Mouse (Mus musculus): Measurements from ENCODE around the gene Igsf6.

The Igsf6 gene

GRCm38 (mm10) chr7:121074281-121074680, at the start of gene Igsf6:
Gene Igsf6, minus strand, starts transcription at chr7:121074572.
- DNase-seq (ENCODE audit: low read depth in 2 of 2, low spot score in 2 of 2), result no peak

- peak; percentile 44 to 63 for DNase-seq (ENCODE audit: low read depth in 2 of 2, low spot score in 2 of 2)
Observed at GRCm38 (mm10) chr7:121120143-121120818, 45.9 kb upstream of the Igsf6 start.

DNA sequence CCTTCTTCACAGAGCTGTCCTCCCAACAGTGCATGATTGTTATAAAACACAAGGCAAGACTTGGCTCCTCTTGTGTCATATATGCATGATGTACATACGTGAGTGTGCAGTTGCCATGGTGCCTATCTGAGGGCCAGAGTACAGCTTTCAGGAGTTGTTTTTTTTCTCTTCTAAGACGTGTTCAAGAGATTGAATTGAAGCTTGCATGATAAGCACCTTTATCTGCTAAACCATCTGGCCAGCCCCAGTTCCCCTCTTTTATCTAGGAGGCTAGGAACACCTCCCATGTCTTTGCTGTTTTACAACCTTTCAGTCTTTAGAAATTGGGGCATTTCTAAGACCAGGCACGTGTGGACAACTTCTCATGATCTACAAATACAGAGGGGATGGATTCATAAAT, 37.4 kb upstream of the Igsf6 start:
- DNase-seq (ENCODE audit: low read depth in 2 of 2, low spot score in 2 of 2), result no peak

DNA sequence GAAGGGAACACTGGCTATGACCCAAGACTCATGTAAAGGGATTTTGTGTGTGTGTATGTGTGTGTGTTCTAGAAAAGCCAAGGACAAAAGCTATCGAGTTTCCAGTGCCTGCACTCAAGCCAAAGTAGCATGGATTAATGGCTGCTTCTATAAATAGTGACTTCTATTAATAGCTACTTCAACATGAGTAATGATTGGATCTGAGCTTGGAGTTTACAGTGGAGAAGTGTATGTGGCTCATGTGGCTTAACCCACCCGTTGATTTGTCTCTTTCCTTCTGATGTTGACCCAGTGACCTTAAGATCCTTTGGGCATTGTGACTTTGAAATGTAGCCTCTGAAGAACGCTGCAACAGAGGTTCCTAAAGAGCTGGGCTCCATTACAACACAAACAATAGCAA, 36.9 kb upstream of the Igsf6 start:
- no peak for DNase-seq (ENCODE audit: low read depth in 2 of 2, low spot score in 2 of 2)

GRCm38 (mm10) chr7:121107851-121108250, 33.5 kb upstream of the Igsf6 start:
- DNase-seq (ENCODE audit: low read depth in 2 of 2, low spot score in 2 of 2), result no peak

GRCm38 (mm10) chr7:121098614-121099389, 24.4 kb upstream of the Igsf6 start:
- no peak for DNase-seq (ENCODE audit: low read depth in 2 of 2, low spot score in 2 of 2)

- DNase-seq (ENCODE audit: low read depth in 2 of 2, low spot score in 2 of 2), result no peak
Observed at GRCm38 (mm10) chr7:121093026-121093425, 18.7 kb upstream of the Igsf6 start.

- DNase-seq (ENCODE audit: low read depth in 2 of 2, low spot score in 2 of 2), result no peak
Observed at GRCm38 (mm10) chr7:121090748-121091147, 16.4 kb upstream of the Igsf6 start.

DNA sequence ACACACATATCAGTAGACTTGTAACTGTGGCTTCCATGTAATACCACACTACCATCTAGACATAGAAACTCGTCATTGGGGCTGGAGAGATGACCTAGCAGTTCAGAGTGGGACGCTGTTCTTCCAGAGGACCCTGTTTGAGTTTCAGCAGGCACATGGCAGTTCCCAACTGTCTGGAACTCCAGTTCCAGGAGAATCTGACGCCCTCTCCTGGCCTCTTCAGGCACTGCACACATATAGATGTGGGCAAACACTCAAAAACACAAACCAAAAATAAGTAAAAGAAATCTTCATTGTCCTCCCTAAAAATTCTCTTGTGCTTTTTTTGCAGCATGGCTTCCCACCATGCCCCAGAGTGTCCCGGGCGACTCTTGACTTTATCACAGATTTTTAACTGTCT, 14.4 kb upstream of the Igsf6 start:
- DNase-seq (ENCODE audit: low read depth in 2 of 2, low spot score in 2 of 2), result no peak

GRCm38 (mm10) chr7:121085500-121085899, 11.1 kb upstream of the Igsf6 start:
- DNase-seq (ENCODE audit: low read depth in 2 of 2, low spot score in 2 of 2), result no peak

DNA sequence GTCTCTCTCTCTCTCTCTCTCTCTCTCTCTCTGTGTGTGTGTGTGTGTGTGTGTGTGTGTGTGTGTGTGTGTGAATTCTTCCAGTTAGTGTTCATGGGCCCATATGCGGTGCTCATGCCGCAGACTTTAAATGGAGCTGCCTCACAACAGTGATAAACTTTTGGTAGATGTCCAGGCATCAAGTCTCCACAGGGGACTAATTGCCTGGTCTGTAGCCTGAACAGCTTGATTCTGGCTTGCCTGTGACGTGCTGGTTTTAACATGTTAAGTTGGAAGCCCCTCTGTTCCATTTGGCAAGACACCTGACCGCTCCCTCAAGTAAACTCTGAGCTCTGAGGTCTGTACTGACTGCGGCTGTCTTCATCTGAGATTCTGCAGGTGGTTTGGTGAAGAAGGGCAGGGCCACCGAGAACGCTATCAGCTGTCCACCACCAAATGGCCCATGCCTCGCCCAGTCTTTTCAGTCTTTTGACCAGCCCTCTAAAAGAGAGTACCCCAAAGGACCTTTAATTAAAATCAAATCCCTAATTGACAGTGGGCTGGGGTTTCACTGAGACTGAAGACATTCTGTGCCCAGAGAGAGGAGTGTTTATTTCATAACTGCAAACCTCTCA, 10.6 kb upstream of the Igsf6 start:
- no peak for DNase-seq (ENCODE audit: low read depth in 2 of 2, low spot score in 2 of 2)

- no peak for DNase-seq (ENCODE audit: low read depth in 2 of 2, low spot score in 2 of 2)
Observed at GRCm38 (mm10) chr7:121082949-121083513, 8.7 kb upstream of the Igsf6 start.

DNA sequence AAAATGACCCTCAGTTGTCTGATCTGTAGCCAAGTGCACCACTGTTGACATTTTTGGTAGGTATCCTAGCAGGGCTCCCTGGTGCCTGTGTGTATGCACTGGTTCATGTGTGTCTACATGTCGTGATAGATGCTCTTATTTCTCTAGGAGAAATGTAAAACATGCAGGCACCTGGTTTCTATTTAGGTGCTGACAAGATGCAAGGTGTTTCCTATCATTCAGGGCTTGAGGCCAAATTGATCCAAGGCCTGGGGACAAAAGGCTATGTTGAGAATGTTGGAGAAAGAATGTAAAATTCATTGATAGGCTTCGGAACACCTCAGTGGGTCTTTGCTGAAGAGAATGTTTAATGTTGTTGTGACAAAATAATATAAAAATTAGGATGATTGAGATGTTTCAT, 7.4 kb upstream of the Igsf6 start:
- DNase-seq (ENCODE audit: low read depth in 2 of 2, low spot score in 2 of 2), result no peak

DNA sequence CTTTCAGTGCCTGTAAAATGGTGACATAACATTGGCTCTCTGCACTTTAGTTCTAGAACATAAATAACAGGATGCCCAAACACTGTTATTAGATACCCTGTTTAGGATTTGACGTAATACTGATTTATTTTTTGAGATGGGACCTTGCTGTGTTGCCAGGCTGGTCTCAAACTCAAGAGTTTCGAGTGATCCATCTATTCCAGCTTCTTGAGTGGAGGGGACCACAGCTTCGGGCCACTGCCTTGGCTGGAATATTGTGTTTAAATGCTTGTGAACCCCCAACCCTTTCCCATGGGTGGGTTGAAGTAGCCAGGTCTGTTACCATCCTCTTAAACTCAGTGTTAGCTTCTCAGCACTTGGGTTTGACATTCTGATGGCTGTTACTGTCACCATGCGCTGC, 7.0 kb upstream of the Igsf6 start, which contains the start of gene Otoa:
Otoa (plus strand) TSS at position 301 of the 400 bp plus-strand sequence.
- DNase-seq (ENCODE audit: low read depth in 2 of 2, low spot score in 2 of 2), result no peak

- peak; percentile 14 to 45 for DNase-seq (ENCODE audit: low read depth in 2 of 2, low spot score in 2 of 2)
Observed at GRCm38 (mm10) chr7:121077829-121078228, 3.5 kb upstream of the Igsf6 start.

DNA sequence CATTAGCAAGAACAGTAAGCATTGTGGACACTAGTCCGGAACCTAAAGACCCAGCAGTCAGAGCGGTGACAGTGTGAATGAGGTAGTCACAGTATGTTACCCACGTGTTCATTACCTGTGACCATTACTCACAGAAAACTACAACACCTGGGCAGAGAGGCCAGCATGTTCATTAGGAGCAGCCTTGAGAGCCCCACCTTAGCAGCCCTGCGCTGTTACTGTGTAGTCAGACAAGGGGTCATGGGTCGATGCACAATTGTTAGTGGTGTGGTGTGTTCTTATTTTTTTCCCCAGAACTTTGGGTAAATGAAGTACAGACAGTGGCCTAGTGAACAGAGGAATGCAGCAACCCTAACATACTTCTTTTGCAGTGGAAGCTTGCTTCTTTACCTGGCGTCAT, 2.9 kb upstream of the Igsf6 start:
- no peak for DNase-seq (ENCODE audit: low read depth in 2 of 2, low spot score in 2 of 2)

GRCm38 (mm10) chr7:121075416-121075815, 1.0 kb upstream of the Igsf6 start:
- DNase-seq (ENCODE audit: low read depth in 2 of 2, low spot score in 2 of 2), result no peak

DNA sequence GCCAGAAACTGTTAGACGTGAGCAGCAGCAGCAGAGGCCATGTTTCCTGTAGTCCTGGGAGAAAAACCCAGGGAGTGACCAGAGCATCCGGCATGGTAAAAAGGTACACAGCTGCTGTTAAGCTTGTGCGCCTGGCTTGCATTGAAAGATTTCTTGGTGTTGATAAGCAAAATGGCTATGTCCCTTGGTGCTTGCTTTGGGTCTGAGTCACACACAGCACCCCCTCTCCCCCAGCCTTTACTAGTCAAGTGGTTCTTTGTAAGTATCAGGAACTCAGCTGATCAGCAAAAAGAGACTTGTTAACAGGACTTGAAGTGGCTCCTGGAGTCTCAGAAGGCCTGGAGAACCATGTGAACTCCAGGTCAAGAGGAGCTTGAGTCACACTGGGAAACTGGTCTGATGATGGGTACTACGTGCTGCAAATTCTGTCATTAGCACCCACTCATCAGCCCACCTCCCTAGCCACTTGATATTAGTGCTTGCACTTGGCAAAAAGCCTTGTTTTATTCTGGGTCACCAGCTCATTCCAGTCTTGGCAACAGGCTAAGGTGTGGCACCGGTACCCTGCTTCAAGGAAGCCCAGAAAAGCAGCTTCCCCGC, 529 bp upstream of the Igsf6 start:
- DNase-seq (ENCODE audit: low read depth in 2 of 2, low spot score in 2 of 2), result no peak

DNA sequence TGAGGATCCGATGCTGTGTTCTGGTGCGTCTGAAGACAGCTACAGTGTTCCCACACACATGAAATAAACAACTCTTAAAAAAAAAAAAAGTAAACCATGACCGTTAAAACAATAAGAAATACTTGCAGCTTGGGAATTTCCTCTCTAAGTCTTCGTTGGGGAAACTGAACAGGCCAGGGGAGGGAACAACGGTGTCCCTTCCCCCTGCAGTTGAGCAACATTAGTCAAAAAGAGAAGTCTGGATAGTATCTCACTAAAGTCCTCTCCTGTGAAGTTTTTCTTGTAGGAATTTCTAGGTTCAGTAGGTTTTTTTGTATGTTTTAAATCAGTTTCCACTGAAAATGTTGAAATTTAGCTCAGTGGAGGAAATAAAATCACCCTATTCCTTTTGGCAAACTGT, 1.9 kb downstream of the Igsf6 start:
- DNase-seq (ENCODE audit: low read depth in 2 of 2, low spot score in 2 of 2), result no peak

DNA sequence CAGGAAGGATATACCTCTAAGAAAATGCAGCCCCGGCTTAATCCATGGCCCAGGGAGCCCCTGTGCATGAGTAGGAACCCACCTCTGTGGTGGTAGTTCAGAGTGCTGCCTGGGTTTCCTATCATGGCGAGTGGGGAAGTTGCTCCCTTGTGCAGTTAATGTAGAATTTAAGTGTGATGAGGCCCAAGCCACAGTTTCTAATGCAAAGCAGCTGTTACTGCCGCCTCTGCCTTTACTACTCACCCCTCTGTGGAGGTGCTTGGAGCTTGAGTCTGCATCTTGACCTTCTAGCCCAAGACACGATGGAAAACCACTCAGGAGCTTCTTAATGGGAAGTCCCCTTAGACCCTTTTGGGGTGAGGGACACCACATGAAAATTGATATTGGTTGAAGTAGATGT, 3.1 kb downstream of the Igsf6 start:
- DNase-seq (ENCODE audit: low read depth in 2 of 2, low spot score in 2 of 2), result no peak

- peak; percentile 46 to 54 for DNase-seq (ENCODE audit: low read depth in 2 of 2, low spot score in 2 of 2)
Observed at GRCm38 (mm10) chr7:121064309-121064708, 10.1 kb downstream of the Igsf6 start.

Measured in CD8-positive naive resting alpha-beta T cell, adult 2 months (primary cell).